Mouse (Mus musculus) mammary gland, adult 2 months (tissue): ENCODE results near the gene Slc9a5. TPM values are rescaled to one million over a fixed set of nuclear protein-coding genes. Genes with fewer than 3 reads are reported as not detected.

Experiments
- polyA plus RNA-seq: library from polyadenylated mRNA; depleted of rRNA; stranded (reverse); fragments of >200 nt; gene quantifications from 2 replicates; pipeline ENCODE4 v1.2.3, GENCODE M21; 2012; ENCODE audit warnings: low replicate concordance; rRNA removed

Slc9a5 gene
- 5.3 TPM in 2 replicates for polyA plus RNA-seq

DNA sequence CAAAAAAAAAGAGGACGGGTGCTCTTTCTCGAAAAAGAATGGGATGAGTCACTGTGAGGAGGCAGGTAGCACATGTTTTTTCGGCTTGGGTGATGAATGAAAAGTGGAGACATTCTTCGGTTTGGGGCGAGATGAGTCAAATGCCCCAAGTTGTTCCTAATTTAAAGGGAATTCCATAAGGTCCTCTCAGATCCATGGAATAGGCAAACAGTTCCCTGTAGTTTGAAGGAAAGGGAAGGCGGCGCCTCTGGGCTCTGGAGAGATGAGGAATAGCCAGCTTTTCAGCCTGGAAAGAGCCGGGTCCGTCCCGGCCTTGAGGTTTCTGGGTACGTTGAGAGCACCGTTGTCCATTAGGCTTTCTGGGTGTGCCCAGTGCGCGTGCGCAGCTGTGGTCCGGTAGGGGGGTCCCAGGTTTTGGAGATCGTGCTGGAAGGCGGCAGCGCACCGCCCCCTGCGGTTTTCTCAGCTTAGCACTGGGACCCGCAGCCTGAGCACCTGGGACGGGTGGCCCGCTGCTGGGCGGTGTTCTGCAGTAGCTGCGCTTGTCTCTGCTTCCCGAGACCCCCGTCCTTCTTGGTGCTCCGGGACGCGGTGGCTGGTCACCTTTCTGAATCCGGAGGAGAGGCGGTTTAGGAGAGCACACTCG is at the start of gene Slc9a5:
Gene Slc9a5 (plus strand): TSS at position 394 of the 646 bp plus-strand sequence.

DNA sequence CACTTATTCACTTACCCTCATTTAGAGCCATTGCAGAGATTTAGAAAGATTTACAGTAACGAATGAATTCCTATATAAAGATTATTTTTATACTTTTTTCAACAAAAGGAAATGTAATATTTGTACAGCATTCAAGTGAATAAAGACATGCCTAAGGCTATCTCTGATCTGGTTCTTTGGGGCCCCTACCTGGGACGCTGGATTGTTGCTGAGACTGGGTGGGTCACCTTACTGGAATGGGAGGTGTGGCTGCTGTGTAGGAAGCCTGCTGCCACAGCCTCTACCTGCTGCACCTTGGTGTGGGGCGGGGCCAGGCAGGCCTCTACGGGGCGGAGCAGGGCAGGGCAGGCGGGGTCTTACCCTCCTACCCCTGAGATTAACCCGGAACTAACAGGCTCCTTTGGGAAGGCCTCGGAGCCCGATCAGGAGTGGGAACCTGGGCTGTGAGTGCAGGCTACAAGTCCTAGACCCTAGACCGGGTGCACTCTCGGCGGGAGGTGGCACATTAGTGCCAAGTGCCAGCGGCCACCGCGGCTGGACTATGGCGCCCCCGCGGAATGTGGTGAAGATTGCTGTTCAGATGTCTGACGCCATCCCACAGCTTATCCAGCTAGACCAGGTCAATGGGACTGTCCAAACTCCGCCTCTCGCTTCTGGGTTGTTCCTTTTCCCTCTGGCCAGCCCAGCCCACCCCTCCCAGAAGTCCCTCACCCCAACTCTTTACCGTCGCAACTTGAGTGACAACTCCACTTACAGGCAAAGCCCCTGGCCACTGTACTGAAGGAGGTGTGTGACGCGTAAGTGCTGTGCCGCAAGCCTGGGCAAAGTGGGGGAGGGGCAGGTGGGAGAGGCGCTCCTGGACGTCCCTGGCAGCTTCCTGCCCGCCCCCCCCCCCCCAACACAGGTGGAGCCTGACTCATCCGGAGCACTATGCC is 43.2 kb upstream of the Slc9a5 start, which contains the start of gene Elmo3:
Gene Elmo3 (plus strand): TSS at position 391 of the 935 bp plus-strand sequence.

DNA sequence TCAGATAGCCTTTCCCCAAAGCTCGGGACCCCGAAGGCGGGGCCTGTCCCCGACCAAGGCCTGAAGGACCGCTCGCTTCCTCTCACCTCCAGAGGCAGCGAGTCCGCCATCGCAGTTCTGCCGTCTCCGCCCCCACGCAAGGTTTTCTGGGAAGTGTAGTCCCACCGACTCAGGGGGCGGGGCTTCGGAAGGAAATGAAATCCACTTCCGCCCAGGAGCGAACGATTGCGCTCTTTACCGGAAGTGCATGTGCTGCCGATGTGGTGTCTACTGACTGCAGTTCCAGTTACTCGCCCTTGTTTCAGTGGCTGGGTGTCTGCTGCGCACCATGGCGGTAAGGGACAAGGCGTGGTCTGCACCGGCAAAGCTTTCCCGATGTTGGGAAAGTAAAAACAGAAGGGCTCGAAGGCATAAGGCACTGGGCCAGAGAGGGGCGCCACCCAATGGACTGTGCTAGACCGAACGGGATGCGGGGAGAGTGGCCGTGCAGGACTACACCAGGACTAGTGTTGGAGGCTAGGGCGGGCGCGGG is 22.4 kb upstream of the Slc9a5 start, which contains the start of the genes Lrrc29 and Tmem208:
Gene Lrrc29 (minus strand): TSS at position 138 of the 532 bp plus-strand sequence.
Gene Tmem208 (plus strand): TSS at position 214 of the 532 bp plus-strand sequence.

DNA sequence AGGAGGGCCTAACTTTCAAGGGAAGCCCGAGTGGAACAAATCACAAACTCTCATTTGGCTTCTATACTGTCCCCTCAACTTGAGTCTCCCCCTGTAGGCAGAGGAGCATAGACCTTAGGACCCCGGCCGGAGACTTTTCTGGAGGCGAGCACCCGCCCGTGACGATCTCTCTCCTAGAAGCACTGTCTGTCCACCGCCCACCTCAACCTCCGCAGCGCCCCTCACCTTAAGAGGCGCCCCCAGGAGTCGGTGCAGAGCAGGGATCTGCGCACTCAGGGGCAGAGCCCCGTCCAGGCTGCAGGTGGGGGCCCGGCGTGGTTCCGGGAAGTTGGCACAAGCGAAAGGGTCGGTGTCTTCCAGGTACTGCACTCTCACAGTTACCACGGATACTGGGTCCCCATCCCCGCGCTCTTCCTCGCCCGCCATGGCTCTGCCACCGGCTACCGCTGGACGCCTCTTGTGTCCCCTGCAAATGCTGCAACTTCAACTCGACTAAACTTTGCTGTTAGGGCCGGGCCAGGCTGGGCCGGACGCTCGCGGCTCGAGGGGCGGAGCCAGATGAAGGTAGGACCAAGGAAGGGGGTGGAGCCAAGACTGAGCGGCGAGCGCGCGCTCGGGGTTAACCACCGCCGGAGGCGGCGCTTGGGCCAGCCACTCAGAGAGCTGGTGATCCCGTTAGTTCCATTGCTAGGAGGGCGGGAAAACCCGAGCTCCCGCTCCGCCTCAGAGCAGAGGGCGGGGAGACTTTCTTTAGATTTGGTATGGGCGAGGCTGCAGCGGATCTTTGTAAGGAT is 1.0 kb upstream of the Slc9a5 start, which contains the start of gene Fhod1:
Gene Fhod1 (minus strand): TSS at position 526 of the 794 bp plus-strand sequence.

DNA sequence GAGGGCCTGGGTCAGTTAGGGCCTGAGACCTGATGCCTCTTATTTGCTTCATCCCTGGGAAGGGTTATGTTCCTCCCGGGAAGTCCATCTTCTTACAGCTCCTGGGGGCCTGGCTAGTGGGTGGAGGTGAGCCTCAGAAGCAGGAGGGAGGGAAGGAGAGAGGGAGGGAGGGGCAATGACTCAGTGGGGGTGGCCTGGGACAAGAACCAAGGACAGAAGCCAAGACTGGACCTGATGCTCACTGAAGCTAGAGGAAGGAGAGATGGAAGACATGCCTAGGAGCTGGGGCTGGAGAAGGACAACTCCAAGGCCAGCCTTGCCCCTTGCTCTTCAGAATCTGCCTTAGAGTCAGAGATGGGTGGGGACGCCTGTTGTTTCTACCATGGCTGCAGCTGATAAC is 24.4 kb downstream of the Slc9a5 start, which contains the start of gene Plekhg4:
Gene Plekhg4 (plus strand): TSS at position 243 of the 400 bp plus-strand sequence.

DNA sequence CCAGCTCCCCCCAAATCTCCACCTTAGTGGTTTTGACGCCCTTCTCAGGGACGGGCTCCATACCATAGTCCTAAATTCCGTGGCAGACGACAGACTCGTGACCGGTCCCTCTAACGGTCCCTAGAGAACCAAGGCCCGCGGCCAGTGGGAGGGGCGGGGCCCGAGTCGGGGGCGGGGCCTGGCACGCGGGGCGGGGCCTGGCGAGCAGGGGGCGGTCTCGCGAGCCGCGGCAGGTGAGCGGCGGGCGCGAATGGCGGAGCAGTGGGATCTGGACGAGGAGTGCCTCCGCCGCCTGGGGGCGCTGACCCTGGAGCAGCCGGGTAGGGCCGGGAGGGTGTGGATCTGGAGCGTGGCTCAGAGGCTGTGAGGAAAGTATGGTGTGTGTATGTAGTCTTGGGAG is 64.7 kb downstream of the Slc9a5 start, which contains the start of the genes Kctd19 and Lrrc36:
Gene Kctd19 (minus strand): TSS at position 112 of the 400 bp plus-strand sequence.
Gene Lrrc36 (plus strand): TSS at position 181 of the 400 bp plus-strand sequence.

Other genes with a start within 250 kb of the Slc9a5 start
- 0.83 TPM in 1 of 2 replicates, not detected in the other for gene Ces4a, start 217.0 kb upstream of the Slc9a5 start, polyA plus RNA-seq
- 10.1 and 12.8 TPM in 2 replicates for gene Cbfb, start 178.2 kb upstream of the Slc9a5 start, polyA plus RNA-seq
- 21.3 and 32.9 TPM in 2 replicates for gene D230025D16Rik, start 123.7 kb upstream of the Slc9a5 start, polyA plus RNA-seq
- gene B3gnt9, start 93.7 kb upstream of the Slc9a5 start, polyA plus RNA-seq: 20.0 and 42.4 TPM in 2 replicates
- gene Tradd, start 84.2 kb upstream of the Slc9a5 start, polyA plus RNA-seq: 14.7 and 29.5 TPM in 2 replicates
- 13.6 and 27.9 TPM in 2 replicates for gene Fbxl8, start 84.2 kb upstream of the Slc9a5 start, polyA plus RNA-seq
- 5.7 and 7.1 TPM in 2 replicates for gene Hsf4, start 79.0 kb upstream of the Slc9a5 start, polyA plus RNA-seq
- gene Nol3, start 72.7 kb upstream of the Slc9a5 start, polyA plus RNA-seq: 10.8 and 11.1 TPM in 2 replicates
- 4.1 and 4.6 TPM in 2 replicates for gene 4931428F04Rik, start 59.0 kb upstream of the Slc9a5 start, polyA plus RNA-seq
- 12.2 and 13.7 TPM in 2 replicates for gene Exoc3l, start 52.7 kb upstream of the Slc9a5 start, polyA plus RNA-seq
- 138 and 144 TPM in 2 replicates for gene E2f4, start 51.2 kb upstream of the Slc9a5 start, polyA plus RNA-seq
- gene Elmo3, start 43.2 kb upstream of the Slc9a5 start, polyA plus RNA-seq: 21.8 and 24.6 TPM in 2 replicates
- gene Lrrc29, start 22.6 kb upstream of the Slc9a5 start, polyA plus RNA-seq: 9.4 and 10.4 TPM in 2 replicates
- 90.7 and 97.1 TPM in 2 replicates for gene Tmem208, start 22.5 kb upstream of the Slc9a5 start, polyA plus RNA-seq
- 32.0 and 32.7 TPM in 2 replicates for gene Fhod1, start 890 bp upstream of the Slc9a5 start, polyA plus RNA-seq
- gene Plekhg4, start 24.4 kb downstream of the Slc9a5 start, polyA plus RNA-seq: 0.96 and 1.4 TPM in 2 replicates
- gene Kctd19, start 64.7 kb downstream of the Slc9a5 start, polyA plus RNA-seq: 0.22 and 0.29 TPM in 2 replicates
- gene Lrrc36, start 64.7 kb downstream of the Slc9a5 start, polyA plus RNA-seq: 1.2 and 2.4 TPM in 2 replicates
- gene Tppp3, start 122.7 kb downstream of the Slc9a5 start, polyA plus RNA-seq: 150 and 216 TPM in 2 replicates
- 57.4 and 64.6 TPM in 2 replicates for gene Zdhhc1, start 148.1 kb downstream of the Slc9a5 start, polyA plus RNA-seq
- 0.89 and 1.1 TPM in 2 replicates for gene Hsd11b2, start 169.9 kb downstream of the Slc9a5 start, polyA plus RNA-seq
- gene Atp6v0d1, start 217.2 kb downstream of the Slc9a5 start, polyA plus RNA-seq: 97.3 and 171 TPM in 2 replicates